Mouse (Mus musculus): ENCODE data around the gene Cers5. TPM values are rescaled to one million over a fixed set of nuclear protein-coding genes. Genes with fewer than 3 reads are reported as not detected.

Cers5 gene
- total RNA-seq, 2 experiments from 2014 or later: 18.2 to 18.5 TPM

DNA sequence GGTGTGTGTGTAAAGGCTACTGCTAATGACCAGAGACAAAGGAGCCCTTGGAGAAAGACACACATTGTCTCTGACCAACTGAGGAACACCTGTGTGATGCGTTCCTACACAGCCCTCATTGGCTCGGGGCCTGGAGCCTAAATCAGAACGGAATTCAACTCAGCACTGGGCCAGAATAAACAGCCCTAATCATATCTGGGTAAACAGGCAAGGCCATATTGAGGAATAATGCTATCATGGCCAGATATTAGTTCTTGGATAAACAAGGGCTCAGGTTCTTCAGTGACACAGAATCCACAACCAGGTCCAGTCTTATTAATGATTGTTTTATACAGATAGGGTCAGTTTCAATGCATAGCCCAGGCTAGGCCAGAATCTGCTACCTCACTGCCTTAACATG, 18.3 kb upstream of the Cers5 start:
- no peak for DNase-seq (ENCODE audit: low spot score)
- intact Hi-C loops (cut with DNase I): no loop called here

- no peak for DNase-seq (ENCODE audit: low spot score)
- intact Hi-C loops (cut with DNase I): no loop called here
These were observed 17.8 kb upstream of the Cers5 start for GRCm38 (mm10) chr15:99790464-99790863.

- intact Hi-C loops (cut with DNase I): no loop called here
- no peak for DNase-seq (ENCODE audit: low spot score)
These were observed 15.0 kb upstream of the Cers5 start for GRCm38 (mm10) chr15:99787625-99788120.

DNA sequence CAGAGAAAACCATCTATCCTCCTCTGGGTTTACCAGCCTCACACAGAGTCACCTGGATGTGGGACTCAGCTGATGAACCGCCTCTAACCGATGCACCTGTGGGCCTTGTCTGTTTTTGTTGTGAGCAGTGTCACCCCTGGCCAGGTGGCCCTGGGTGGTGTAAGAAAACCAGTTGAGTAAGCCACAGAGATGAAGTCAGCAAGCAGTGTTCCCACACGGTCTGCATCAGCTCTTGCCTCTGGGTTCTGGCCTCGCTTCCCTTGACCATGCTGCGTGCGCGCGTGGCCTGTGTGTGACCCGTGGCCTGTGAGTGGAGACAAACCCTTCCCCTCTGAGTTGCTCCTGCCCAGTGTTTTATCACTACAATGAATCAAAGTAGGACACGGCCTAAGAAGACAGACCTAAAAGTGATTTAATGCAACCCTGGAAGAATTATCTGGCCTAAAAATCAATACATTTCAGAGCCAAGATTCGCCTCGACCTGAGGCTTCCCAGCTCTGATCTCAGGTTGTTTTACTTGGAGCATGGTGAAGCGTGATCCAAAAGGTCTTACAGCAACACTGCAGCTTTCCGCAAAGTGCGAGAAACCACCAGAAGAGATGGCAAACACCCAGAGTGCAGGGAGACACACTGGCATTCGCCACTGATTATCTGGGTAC, 6.1 kb upstream of the Cers5 start:
- intact Hi-C loops (cut with DNase I): loop anchor here (2.0 to 10.0 kb wide), 4 partner anchors 54 to 284 kb away; partner anchors contain the start of gene Cox14
- DNase-seq (ENCODE audit: low spot score): no peak

GRCm38 (mm10) chr15:99778148-99778547, 5.5 kb upstream of the Cers5 start:
- DNase-seq (ENCODE audit: low spot score): no peak
- intact Hi-C loops (cut with DNase I): loop anchor here (2.0 to 10.0 kb wide), 4 partner anchors 53 to 283 kb away; partner anchors contain the start of gene Cox14

- DNase-seq (ENCODE audit: low spot score): no peak
- intact Hi-C loops (cut with DNase I): loop anchor here (2.0 to 10.0 kb wide), 3 partner anchors 70 to 278 kb away; partner anchors contain the start of gene Smarcd1
These were observed 240 bp upstream of the Cers5 start for GRCm38 (mm10) chr15:99772925-99773324.

DNA sequence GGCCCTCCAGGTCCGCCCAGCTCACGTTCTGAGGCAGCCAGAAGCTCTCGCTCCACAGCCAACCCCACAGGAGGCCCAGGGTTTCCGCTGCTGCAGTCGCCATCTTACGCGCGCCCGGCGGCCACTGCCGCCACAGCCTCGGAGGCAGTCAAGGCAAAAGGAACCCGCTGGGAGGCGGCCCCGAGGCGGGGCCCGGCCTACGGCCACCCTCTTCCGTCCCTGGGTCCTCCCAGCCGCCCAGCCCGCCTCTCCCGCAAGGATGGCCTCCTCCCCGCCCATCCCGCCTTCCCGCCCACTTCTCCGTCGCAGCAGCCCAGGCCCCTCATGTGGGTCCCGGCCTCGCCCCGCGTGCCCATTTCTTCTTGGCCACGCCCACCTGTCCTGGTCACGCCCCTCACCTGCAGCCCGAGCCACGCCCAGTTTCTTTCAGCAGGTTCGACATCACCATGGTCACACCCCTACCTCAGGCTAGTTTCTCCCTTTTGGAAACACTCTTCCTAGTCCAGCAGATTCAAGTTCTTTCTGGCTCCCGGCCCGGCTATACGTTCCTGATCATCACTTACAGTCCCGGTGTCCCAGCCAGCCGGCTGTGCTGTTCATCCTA, 306 bp downstream of the Cers5 start:
- peak; percentile 86 for DNase-seq (ENCODE audit: low spot score)
- intact Hi-C loops (cut with DNase I): loop anchor here (2.0 to 10.0 kb wide), 3 partner anchors 70 to 278 kb away; partner anchors contain the start of gene Smarcd1

DNA sequence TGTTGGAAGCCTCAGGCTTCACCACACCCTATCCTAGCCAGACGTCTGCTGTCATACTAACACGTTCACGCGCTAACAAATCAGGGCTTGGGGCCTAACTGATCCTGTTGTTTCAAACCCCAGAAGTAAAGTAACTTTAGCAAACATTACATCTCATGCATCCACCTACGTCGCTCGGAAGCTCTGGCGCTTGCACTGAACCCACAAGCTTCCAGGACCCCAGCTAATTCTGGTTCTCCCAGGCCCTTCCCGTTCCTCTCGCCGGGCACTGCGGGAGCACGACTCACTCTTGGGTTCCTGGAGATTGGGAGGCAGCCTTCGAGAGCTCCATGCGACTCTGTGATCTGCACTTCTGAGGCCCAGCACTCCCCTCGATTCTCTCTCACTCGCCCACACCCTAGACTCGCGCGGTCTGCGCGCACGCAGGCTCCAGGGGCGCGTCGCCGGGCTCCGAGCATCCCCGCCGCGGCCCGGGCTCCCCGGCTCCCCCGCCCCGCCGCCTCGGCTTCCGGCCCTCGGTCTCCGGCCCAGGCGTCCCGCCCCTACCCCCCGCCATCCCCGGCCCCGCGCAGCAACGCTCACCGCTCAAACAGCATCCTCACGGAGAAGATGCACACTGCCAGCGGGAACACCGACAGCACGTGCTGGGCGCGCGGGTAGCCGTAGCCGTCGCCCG, 946 bp downstream of the Cers5 start:
- intact Hi-C loops (cut with DNase I): loop anchor here (2.0 to 10.0 kb wide), 3 partner anchors 69 to 277 kb away; partner anchors contain the start of gene Smarcd1
- peak; percentile 4 for DNase-seq (ENCODE audit: low spot score)

- intact Hi-C loops (cut with DNase I): loop anchor here (5.0 to 10.0 kb wide), 2 partner anchors 174 to 276 kb away; no protein-coding TSS in a partner anchor
These were observed 1.6 kb downstream of the Cers5 start for GRCm38 (mm10) chr15:99771004-99771500.

DNA sequence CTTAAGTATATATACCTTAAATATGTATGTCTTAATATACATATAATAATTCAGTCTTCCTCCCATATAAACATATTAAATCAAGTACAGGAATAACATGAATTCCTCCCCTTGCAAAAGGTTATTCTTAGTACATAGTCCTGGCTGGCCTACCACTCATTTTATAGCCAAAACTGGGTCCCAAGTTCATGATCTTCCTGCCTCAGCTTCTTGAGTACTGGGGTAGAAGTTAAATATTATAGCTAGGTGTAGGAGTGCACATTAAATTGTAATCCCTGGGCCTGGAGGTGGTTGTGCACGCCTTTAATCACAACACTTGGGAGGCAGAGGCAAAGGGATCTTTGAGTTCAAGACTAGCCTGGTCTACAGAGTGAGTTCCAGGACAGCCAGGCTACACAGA, 3.9 kb downstream of the Cers5 start:
- intact Hi-C loops (cut with DNase I): no loop called here
- DNase-seq (ENCODE audit: low spot score): no peak

More at GRCm38 (mm10) chr15:99771004-99771500, 1.6 kb downstream of the Cers5 start:
- DNase-seq (ENCODE audit: low spot score): no peak

GRCm38 (mm10) chr15:99767467-99767866, 5.2 kb downstream of the Cers5 start:
- intact Hi-C loops (cut with DNase I): no loop called here

DNA sequence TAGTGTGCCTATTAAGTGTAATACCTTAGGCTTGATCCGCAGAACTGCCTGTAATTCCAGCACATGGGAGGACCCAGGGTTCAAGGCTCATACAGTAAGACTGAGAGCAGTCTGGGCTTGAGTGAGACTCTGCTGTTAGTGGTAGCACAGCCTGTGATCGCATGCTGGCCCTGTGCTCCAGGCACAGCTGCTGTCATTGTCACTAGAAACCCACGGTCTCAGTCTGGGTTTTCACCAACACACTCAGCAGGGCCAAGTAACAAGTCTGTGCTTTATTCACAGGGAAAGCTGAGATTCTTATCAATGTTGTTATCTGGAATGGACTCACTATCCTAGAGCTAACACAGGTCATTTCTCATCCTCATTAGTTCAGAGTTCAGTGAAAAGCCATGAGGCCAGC, 18.5 kb downstream of the Cers5 start:
- intact Hi-C loops (cut with DNase I): no loop called here
- no peak for DNase-seq (ENCODE audit: low spot score)

More at GRCm38 (mm10) chr15:99767467-99767866, 5.2 kb downstream of the Cers5 start:
- DNase-seq (ENCODE audit: low spot score): no peak

DNA sequence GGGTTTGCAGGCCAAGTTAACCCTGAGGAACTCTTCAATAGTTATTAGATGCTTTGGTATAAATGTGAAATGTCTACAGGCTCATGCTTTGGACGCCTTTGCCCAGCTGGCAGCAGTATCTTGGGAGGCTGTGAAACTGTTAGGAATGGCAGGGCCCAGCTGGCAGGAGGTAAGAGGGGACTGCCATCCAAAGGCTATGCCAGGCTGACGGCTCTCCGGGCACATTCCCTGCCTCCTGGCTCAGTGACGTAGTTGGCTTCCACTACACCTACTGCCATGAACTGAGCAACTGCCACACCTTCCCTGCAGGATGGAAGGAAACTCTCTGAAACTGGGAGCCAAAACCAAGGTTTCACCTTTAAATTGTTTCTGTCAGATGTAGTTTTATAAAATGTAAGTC, 32.5 kb downstream of the Cers5 start:
- intact Hi-C loops (cut with DNase I): no loop called here
- DNase-seq (ENCODE audit: low spot score): no peak

GRCm38 (mm10) chr15:99736675-99737074, 36.0 kb downstream of the Cers5 start:
- no peak for DNase-seq (ENCODE audit: low spot score)
- intact Hi-C loops (cut with DNase I): no loop called here

DNA sequence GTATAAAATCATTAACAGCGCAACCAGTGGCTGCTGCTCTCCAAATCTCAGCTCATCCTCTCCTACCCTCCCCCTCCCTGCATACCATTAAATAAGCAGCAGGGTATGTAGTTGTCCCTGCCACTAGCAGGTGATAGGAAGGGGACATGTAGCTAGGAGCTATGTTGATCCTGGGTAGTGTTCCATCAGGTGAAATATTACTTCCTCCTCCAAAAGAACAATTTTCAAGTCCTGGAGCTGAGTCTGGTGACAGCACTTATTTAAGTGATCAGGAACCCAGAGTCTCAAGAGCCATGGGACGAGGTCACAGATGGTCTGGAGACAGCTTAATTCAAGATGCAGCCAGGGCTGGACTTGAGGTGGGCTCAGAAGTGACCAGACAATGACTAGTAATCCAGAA, 37.1 kb downstream of the Cers5 start:
- intact Hi-C loops (cut with DNase I): no loop called here
- DNase-seq (ENCODE audit: low spot score): peak; percentile 100

GRCm38 (mm10) chr15:99733186-99733585, 39.5 kb downstream of the Cers5 start:
- intact Hi-C loops (cut with DNase I): no loop called here

GRCm38 (mm10) chr15:99731678-99732077, 41.0 kb downstream of the Cers5 start:
- intact Hi-C loops (cut with DNase I): no loop called here
- no peak for DNase-seq (ENCODE audit: low spot score)

More at GRCm38 (mm10) chr15:99733186-99733585, 39.5 kb downstream of the Cers5 start:
- no peak for DNase-seq (ENCODE audit: low spot score)

- DNase-seq (ENCODE audit: low spot score): no peak
- intact Hi-C loops (cut with DNase I): no loop called here
These were observed 41.5 kb downstream of the Cers5 start for GRCm38 (mm10) chr15:99731167-99731566.

DNA sequence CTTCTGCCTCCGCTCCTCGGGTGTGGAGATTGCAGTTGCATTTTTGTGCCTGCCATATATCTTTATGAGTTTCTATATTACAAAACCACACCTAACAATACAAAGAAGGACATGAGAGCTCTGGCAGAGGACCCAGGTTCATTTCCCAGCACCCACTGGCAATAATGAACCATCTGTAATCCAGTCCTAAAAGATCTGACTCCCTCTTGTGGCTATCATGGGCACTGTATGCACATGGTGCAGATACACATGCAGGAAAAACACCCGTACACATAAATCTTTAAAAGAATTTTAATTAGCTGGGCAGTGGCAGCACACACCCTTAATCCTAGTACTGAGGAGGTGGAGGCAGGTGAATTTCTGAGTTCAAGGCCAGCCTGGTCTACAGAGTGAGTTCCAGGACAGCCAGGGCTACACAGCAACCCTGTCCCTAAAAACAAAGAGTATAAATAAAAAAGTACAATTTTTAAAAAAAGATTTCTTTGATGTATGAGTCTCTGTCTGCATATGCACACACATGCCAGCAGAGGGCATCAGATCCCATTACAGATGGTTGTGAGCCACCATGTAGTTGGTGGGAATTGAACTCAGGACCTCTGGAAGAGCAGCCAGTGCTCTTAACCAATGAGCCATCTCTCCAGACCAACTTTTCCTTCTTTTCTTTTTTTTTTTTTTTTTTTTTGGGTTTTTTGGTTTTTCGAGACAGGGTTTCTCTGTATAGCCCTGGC, 43.5 kb downstream of the Cers5 start:
- no peak for DNase-seq (ENCODE audit: low spot score)
- intact Hi-C loops (cut with DNase I): no loop called here

- intact Hi-C loops (cut with DNase I): no loop called here
- DNase-seq (ENCODE audit: low spot score): no peak
These were observed 44.5 kb downstream of the Cers5 start for GRCm38 (mm10) chr15:99728211-99728610.
